Mouse (Mus musculus) hindbrain, embryonic 10.5 days (tissue): ENCODE measurements around the gene Tssk2. TPM values are rescaled to one million over a fixed set of nuclear protein-coding genes. Genes with fewer than 3 reads are reported as not detected.

ENCODE experiments used
- DNase-seq: peaks from one replicate; pipeline ENCODE4 v3.0.0-alpha.2; 2017; ENCODE audit warnings: low spot score
- H3K27ac ChIP-seq: fragments of 300-500 bp; sonication (generic); 2 replicates; pipeline ENCODE4 v1.5.1; 2016; ENCODE audit warnings: mild to moderate bottlenecking, moderate library complexity
- H3K27me3 ChIP-seq: fragments of 300-500 bp; sonication (generic); 2 replicates; pipeline ENCODE4 v1.6.1; 2016; ENCODE audit warnings: mild to moderate bottlenecking; ENCODE audit not compliant: poor library complexity, insufficient read depth, severe bottlenecking
- H3K36me3 ChIP-seq: fragments of 300-500 bp; sonication (generic); 2 replicates; pipeline ENCODE4 v1.6.1; 2016; ENCODE audit warnings: mild to moderate bottlenecking, moderate library complexity
- H3K4me1 ChIP-seq: fragments of 300-500 bp; sonication (generic); replicated peaks from 2 replicates; pipeline ENCODE4 v1.6.1; 2016; ENCODE audit warnings: mild to moderate bottlenecking
- H3K4me3 ChIP-seq: fragments of 300-500 bp; sonication (generic); 2 replicates; pipeline ENCODE4 v1.5.1; 2016; ENCODE audit warnings: mild to moderate bottlenecking, moderate library complexity
- H3K9me3 ChIP-seq: fragments of 300-500 bp; sonication (generic); 2 replicates; pipeline ENCODE4 v1.6.1; 2016; ENCODE audit warnings: mild to moderate bottlenecking, moderate library complexity
- WGBS: fragments of 180-500 bp; shearing (Covaris S2); methylation state at CpG from one replicate; pipeline ENCODE4 v1.1.7; 2016; 5-methylcytosine and 5-hydroxymethylcytosine counted together
- polyA plus RNA-seq: library from polyadenylated mRNA; unstranded; fragments of >200 nt; fragmentation: Nextera tagmentation; extraction: Ambion mirVana; gene quantifications from 2 replicates; pipeline ENCODE4 v1.2.1, GENCODE M21; 2016

Gene Tssk2
- polyA plus RNA-seq, 1 experiment from 2014 or later, result not detected

DNA sequence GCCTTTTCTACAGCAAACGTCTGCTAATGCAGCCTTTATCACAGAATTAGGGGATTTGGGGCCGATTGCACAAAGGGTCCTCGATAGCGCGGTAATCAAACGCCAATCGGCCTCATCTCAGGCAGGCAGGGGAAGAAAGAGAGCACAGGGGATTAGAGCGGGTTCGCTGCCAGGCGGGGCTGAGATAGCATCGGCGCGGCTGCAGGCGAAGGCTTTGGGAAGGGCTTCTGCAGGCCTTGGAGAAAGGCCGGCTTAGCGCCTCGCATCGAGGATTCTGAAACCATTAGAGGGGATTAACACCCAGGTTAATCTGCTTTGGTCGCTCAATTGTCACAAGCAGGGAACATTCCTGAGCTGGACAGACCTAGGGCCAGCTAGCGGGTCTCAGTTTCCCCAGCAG is 22.1 kb downstream of the Tssk2 start:
- peaks cover 55% of the 10 kb centered on the region for H3K27me3 ChIP-seq
- peaks cover 14% of the 10 kb centered on the region for H3K36me3 ChIP-seq
- 9% methylated on average over 20 of the region's 20 CpGs for WGBS
- H3K4me1 ChIP-seq, result peaks cover 33% of the 10 kb centered on the region
- no peaks in the 10 kb centered on the region for H3K9me3 ChIP-seq
- H3K4me3 ChIP-seq, result peak overlapping the region; percentile 87
- peak; percentile 37 for DNase-seq
- peak overlapping the region; percentile 91 for H3K27ac ChIP-seq

DNA sequence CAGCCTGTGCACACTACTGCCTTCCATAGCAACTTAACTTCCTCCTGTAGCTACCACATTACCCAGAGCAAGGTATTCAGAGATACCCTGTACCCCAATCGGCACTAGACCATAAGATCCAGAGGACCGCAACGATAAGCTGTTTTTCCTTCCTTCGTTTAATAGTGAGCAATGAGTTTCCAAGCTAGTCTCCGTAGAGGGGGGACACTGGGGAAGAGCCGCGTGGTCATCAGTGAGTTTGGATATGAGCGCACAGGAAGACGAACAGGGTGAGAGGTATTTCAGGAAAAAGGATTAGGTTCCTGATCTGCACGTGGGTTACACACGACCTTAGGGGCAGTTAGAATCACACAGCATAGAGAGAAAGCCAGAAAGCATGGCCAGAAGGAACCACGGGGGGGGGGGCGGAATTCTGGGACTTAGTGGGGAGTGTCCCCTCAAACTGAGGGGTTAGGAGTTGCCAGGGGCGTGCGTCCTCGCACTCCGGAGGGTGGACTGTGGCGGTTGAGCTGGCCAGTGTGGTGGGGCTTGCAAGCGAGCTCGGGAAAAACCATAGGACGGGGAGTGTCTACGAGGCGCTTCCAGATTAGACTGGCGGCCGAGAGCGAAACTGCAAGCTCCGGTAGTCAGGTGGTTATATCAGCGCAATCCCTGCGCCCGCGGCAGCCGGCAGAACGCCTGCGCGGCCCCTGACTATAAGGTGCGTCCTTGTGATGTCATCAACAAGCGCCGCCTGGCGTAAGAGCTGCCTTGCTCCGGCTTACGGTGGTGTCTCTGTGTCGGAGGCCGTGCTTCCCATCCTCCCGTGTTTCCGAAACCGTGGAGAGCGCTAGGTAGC is 23.1 kb downstream of the Tssk2 start:
- peak; percentile 97 for DNase-seq
- H3K4me3 ChIP-seq, result peak overlapping the region; percentile 87
- peaks cover 24% of the 10 kb centered on the region for H3K36me3 ChIP-seq
- H3K27me3 ChIP-seq, result peaks cover 46% of the 10 kb centered on the region
- peaks cover 37% of the 10 kb centered on the region for H3K4me1 ChIP-seq
- peak overlapping the region; percentile 91 for H3K27ac ChIP-seq
- no peaks in the 10 kb centered on the region for H3K9me3 ChIP-seq
- 3% methylated on average over 47 of the region's 47 CpGs for WGBS

DNA sequence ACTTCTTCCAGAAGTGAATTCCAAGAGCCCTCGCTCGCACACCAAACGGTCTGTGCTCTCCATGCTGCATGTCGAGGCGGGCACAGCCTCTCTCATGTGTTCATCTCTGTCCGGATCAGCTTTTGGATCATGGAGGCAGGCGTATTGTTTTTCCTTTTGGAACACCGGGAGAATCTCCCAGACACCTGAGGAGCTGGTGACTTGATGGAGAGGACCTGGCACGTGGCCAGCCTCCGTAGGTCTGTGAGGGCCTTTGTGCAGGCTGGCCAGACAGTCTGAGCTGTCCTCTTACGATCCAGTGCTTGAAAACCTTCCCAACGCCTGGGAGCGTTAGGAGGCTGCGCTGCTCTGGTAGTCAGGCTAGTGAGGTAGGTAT is 23.7 kb downstream of the Tssk2 start:
- under 1% methylated on average over 14 of the region's 14 CpGs for WGBS
- Histone ChIP-seq H3K36me3 (peaks cover 25% of the 10 kb centered on the region), H3K27ac (peak overlapping the region; percentile 91), H3K27me3 (peaks cover 40% of the 10 kb centered on the region), H3K4me3 (peak overlapping the region; percentile 87), H3K9me3 (no peaks in the 10 kb centered on the region), H3K4me1 (peaks cover 43% of the 10 kb centered on the region)
- no peak for DNase-seq

DNA sequence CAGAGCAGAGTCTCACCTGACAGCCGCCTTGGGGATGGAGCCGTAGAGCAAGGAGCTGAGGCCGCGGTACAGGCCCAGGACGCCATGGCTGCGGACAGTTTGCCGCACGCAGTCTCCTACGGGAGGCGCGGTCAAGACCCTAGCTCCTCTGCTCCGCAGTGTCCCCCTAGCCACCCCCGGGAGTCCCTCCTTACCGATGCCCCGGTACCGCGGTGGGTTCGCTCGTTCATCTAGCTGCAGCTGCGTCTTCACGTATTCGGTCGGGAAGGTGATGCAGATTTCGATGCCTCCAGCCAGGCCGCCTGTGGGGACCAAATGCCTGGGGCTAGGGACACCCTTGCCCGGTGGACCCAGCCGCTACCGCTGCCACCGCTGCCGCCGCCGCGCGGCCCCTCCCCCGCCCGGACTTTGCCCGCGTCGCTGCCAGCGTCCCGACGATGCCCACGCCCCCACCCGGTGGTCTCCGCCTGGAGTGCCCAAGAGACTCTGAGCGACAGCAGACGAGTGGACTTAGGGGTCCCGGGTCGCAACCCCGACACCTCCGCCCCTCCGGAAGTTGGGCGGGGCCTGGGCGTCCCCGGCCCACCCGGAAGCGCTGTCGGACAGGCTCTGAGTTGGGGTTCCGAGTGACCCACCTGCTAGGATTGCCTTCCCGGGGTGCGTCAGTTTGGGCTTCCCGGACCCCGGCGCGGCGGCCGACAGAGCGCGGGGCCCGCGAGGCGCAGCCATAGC is 29.1 kb downstream of the Tssk2 start:
- Histone ChIP-seq H3K4me1 (peaks cover 43% of the 10 kb centered on the region), H3K9me3 (no peaks in the 10 kb centered on the region)
- WGBS, result under 1% methylated on average over 72 of the region's 72 CpGs

DNA sequence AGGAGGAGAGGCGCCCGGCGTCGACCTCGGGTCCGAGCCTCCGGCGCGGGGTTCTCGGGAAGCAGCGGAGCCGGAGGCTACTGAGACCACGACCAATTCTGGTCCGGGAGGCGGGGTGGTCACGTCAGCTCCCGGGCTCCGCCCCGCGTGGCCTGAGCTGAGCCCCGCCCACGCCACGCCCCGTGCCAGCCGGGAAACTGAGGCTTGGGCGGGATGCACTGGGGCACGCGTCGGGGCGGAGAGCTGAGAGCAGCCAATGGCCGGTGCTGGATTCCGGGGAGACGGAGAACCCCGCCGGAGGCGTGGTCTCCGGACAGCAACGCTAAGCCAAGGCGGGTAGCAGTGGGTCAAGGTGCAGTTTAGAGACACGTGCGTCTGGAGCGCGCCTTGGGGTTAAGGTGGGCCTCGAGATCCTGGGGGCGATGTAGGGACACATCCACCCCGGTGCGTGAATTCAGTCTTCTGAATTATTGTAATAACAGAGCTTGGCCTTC is 29.7 kb downstream of the Tssk2 start, which contains the start of gene Slc25a1:
Slc25a1 (minus strand) TSS at position 133 of the 494 bp plus-strand sequence.
- peak within 1 kb of the TSS; percentile 91 for H3K27ac ChIP-seq
- DNase-seq, result peak; percentile 89
- H3K4me1 ChIP-seq, result peaks cover 37% of the 10 kb centered on the region
- H3K4me3 ChIP-seq, result peak within 1 kb of the TSS; percentile 94
- under 1% methylated on average over 47 of the region's 47 CpGs for WGBS
- H3K36me3 ChIP-seq, result peaks cover 25% of the 10 kb centered on the region
- H3K9me3 ChIP-seq, result no peaks in the 10 kb centered on the region
- no peaks in the 10 kb centered on the region; the same call in 1 of the 2 replicates for H3K27me3 ChIP-seq

More for the DNA sequence above, 29.1 kb downstream of the Tssk2 start:
- Histone ChIP-seq H3K36me3 (peaks cover 25% of the 10 kb centered on the region), H3K27ac (peak overlapping the region; percentile 91), H3K4me3 (peak overlapping the region; percentile 94), H3K27me3 (no peaks in the 10 kb centered on the region)
- no peak for DNase-seq

DNA sequence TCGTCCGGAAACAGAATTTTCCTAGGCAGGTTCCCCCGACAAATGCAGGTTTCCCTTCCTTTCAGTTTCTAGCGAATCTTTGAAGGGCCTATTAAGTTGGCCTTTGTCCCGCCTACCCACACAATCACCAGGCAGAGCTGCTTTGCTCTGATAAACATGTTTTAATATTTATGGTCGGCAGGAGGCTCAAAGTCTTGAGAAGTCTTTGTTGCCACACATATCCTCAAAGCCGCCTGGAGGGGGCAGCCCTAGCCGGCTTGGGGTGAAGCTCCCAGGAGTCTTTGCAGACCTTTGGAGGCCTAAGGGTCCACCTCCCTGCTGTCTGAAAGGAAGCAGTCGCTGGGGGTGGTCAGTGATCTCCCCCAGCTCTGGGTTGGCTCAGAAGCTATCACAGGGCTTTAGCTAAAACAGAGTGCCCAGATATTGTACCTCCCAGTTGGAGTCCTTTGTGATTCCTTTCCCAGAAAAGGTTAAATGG is 30.2 kb downstream of the Tssk2 start:
- peak overlapping the region; percentile 94 for H3K4me3 ChIP-seq
- no peaks in the 10 kb centered on the region; the same call in 1 of the 2 replicates for H3K27me3 ChIP-seq
- DNase-seq, result peak; percentile 80
- peaks cover 35% of the 10 kb centered on the region for H3K4me1 ChIP-seq
- H3K9me3 ChIP-seq, result no peaks in the 10 kb centered on the region
- peaks cover 25% of the 10 kb centered on the region for H3K36me3 ChIP-seq
- WGBS, result under 1% methylated on average over 9 of the region's 9 CpGs
- H3K27ac ChIP-seq, result peak overlapping the region; percentile 91

DNA sequence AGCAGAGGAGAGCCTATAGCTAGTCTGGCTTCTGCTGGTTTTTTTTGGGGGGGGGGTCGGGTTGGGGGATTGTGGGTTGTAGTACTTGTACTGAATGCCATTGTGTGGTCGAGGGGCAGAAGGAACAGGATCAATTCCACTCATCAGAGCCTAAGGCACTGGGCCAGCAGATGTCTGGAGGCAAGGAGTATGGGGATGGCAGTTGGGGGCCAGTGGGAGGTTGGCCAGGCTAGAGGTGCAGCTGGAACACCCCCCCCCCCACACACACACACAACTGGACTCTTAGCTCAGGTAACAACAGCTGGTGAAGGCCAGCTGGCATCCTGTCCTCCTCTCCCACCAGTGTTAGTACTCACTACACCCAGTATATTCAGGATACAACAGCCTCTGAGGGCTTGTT is 30.8 kb downstream of the Tssk2 start:
- Histone ChIP-seq H3K4me3 (peak overlapping the region; percentile 94; the same call in 1 of the 2 replicates), H3K27me3 (no peaks in the 10 kb centered on the region; the same call in 1 of the 2 replicates), H3K27ac (peak overlapping the region; percentile 91), H3K9me3 (no peaks in the 10 kb centered on the region), H3K36me3 (peaks cover 25% of the 10 kb centered on the region), H3K4me1 (peaks cover 35% of the 10 kb centered on the region)
- no peak for DNase-seq
- WGBS, result 13% methylated on average over 2 of the region's 2 CpGs

DNA sequence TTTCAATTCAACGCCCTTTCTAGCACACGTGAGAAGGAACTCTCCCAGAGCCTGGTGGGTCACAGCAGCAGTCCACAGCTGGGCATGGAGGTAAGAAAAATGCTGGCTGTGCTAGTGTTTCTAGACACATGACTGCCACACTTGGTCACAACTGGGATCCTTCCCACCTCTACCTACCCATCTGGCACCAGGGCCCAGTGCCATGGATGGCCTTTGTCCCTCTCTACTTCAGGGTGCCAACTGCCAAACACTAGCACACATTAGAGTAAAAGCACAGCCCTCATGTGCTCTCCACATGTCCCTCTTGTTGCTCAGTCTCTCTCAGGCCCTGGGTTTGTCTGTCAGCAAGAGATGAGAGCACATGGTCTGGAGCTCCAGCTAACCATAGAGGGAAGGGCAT is 31.2 kb downstream of the Tssk2 start:
- Histone ChIP-seq H3K4me1 (peaks cover 34% of the 10 kb centered on the region), H3K27me3 (no peaks in the 10 kb centered on the region; the same call in 1 of the 2 replicates), H3K27ac (no peak overlapping the region), H3K4me3 (no peak overlapping the region), H3K9me3 (no peaks in the 10 kb centered on the region), H3K36me3 (peaks cover 21% of the 10 kb centered on the region)
- DNase-seq, result no peak
- 60% methylated on average over 2 of the region's 2 CpGs for WGBS

DNA sequence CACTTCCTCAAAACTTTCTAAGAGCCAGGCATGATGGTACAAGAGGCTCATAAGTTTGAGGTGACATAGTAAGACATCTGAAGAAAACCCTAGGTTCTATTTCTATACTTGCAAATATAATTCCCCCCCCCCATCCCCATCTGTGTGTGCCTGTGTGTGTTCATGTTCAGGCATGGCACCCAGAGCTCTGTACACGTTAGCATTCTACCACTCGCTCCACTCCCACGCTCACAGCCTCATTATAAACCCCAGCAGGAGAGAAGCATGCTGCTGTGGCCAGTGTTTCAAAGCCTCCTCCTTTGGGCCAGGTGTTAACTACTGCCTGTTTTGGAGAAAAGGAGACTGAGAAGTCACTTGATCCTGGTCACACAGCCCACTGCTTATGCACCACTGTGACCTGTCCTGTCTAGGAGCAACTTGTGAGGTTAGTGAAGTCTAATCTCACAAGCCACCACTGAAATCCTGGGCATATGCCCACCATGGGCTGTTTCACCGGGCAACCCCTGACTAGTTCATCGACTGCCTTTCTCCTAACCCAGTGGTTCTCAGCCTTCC is 33.5 kb downstream of the Tssk2 start:
- 81% methylated on average over 5 of the region's 5 CpGs for WGBS
- Histone ChIP-seq H3K4me3 (no peak overlapping the region), H3K9me3 (no peaks in the 10 kb centered on the region), H3K27ac (no peak overlapping the region), H3K4me1 (peaks cover 24% of the 10 kb centered on the region), H3K36me3 (no peaks in the 10 kb centered on the region), H3K27me3 (peaks cover 4% of the 10 kb centered on the region; the same call in 1 of the 2 replicates)
- no peak for DNase-seq

DNA sequence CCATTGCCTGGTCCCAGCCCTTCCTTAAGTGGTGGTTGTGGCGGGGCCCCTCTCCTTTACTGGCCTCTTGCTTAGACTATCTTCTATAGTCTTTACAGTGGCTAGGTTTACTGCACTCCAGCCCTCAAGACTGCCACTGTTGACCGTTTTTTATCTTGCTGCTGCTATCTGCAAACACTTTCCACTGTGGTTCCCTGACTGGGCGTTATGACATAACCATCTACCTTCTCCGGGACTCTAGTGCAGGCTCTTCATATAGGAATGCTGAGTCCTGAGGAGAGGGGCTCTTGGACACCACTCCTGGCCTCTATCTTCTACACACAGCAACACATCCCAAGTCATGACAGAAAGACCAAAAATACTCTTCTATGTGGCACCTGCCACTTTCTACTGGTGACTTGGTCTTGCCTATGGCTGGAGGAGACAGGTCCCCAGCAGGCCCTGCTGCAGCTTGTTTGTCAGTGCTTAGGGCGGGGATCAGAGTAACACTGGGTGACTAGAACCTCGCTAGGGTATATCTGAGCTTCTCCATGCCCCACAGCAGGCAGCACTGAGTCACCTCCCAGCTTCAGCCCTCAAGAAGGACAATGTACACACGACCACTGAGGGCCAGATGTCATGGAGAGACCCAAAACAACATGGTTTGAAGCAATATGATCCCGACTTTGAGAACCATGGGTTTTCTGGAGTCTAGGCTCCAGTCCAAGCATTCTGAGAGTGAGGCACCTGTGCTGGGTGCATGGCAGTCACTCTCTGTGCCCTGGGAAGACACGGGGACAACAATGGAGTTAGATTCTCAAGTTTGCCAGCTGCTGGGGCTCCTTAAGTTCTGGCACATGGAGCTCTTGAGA is 35.4 kb downstream of the Tssk2 start:
- no peak overlapping the region for H3K4me3 ChIP-seq
- H3K36me3 ChIP-seq, result no peaks in the 10 kb centered on the region
- no peak overlapping the region for H3K27ac ChIP-seq
- WGBS, result 75% methylated on average over 9 of the region's 9 CpGs
- no peaks in the 10 kb centered on the region for H3K9me3 ChIP-seq
- peaks cover 18% of the 10 kb centered on the region for H3K27me3 ChIP-seq
- peaks cover 7% of the 10 kb centered on the region for H3K4me1 ChIP-seq
- DNase-seq, result no peak

DNA sequence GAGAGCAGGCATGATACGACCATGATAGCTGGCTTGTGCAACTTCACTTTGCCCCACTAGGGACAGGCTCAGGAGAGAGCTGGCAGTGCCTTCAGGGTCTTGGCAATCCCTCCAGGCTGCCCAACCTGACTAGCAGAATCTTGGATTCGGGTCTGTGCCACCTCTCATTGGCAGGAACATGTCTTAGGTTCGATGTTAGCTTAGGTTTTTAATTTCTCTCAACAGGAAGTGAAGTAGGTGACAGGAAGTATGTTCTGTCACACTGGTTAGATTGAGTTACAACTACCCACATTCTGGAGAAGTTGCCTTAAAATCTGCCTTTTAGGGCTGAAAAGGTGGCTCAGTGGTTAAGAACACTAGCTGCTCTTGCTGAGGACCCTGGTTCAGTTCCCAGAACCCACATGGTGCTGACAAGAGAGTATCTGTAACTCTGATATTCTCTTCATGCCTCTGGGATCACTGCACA is 36.0 kb downstream of the Tssk2 start:
- Histone ChIP-seq H3K27me3 (peaks cover 18% of the 10 kb centered on the region), H3K4me1 (peaks cover 6% of the 10 kb centered on the region; the same call in 1 of the 2 replicates), H3K27ac (no peak overlapping the region), H3K9me3 (no peaks in the 10 kb centered on the region), H3K36me3 (no peaks in the 10 kb centered on the region), H3K4me3 (no peak overlapping the region)
- DNase-seq, result no peak
- WGBS, result 68% methylated on average over 3 of the region's 3 CpGs

DNA sequence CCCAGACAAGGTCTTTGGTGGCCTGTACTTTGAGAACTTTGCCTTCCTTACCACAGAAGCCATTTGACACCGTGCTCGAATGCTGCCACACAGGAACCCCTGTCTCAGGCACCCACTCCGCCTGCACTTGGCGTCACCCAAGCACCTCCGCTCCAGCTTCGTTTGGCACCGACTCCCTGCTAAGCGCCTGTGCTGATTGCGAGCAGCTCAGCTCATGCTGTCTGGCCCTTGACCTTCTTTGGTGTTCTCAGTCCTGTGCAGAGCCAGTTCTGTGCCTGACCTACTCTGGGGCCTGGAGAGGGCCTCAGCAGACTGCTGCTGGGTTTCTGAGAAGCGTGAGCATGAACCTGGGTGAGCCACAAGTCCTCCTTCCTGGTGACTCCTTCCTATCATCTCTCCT is 38.3 kb downstream of the Tssk2 start:
- no peaks in the 10 kb centered on the region for H3K9me3 ChIP-seq
- 0 out of 2 replicates have a peak, but pooled peaks cover 6% of the 10 kb centered on the region for H3K4me1 ChIP-seq
- H3K27me3 ChIP-seq, result peaks cover 18% of the 10 kb centered on the region
- no peaks in the 10 kb centered on the region for H3K36me3 ChIP-seq
- no peak overlapping the region for H3K4me3 ChIP-seq
- no peak for DNase-seq
- 83% methylated on average over 10 of the region's 10 CpGs for WGBS
- H3K27ac ChIP-seq, result no peak overlapping the region
